Mouse (Mus musculus): ENCODE results near the gene Tmem158.
A peak's percentile ranks its signal among the peaks of the same experiment; 100 is the strongest.

The Tmem158 gene

DNA sequence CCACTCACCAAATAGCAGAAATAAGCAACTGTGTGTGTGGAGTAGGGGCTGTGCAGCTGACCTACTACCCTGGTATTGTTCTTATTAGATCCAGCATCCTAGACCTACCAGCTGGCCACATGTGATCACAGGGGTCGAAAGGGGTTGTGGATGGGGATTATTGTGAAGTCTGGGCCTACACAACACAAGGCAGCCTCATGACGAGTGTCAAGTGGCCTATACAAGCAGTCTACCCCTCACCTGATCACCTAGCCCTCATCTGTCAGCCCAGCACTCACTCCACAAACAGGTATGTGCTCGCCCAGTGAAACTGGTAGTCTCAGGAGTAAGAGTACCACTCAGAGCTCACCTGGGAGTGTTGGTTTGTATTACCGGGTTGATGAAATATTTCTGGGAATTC is 15.4 kb downstream of the Tmem158 start:
- no peak for DNase-seq (ENCODE audit: low spot score)

DNA sequence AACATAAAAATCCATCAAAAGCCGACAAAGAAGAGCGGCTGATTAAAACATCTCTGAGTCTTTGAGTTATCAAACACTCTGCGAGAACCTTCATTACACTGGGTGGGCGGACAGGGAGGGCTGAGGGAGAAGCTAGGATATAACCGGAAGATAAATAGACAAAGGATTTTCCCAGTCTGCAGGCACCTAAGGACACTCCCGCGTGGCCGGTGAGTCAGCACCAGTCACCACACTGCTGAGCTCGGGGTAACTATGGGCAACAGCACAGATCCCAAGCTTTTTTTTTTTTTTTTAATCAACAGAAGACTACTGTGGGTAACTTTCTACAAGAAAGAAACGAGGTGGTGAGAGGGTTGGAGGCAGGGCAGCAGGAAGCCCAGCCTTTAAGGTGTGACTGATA is 16.6 kb downstream of the Tmem158 start:
- DNase-seq (ENCODE audit: low spot score), result no peak

DNA sequence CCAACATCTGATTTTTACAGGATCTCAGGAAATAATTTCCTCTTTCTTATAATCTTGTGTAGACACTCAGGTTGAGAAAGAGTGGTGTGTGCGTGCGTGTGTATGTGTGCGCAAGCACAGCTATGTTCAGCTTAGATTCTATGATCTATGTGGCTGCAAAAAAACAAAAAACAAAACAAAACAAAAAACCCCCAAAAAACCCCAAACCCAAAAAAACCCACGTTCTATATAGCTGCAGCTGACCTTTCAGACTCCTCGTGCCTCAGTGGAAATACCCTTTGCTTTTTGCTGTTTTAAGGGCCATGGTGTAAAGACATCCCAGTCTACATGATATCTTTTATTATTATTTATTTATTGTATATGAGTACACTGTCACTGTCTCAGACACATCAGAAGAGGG is 19.4 kb downstream of the Tmem158 start:
- DNase-seq (ENCODE audit: low spot score), result no peak

DNA sequence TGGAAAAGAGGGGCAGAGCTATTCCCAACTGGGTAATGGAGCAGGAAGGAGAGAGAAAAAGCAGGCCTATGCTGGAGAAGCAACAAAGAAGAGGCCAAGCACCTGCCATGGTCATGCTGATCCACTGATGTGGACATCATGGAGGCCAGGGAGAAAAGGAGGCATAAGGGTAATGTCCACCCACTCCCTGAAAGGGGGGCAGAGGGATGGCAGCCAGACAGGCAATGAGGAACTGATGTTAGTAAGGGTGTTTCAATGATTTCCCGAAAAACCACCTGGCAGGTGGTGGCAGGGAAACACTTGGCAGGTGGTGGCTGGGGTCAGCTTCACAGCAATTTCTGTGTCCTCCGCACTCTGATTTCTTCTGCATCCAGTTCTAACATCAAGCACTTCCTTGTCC is 19.8 kb downstream of the Tmem158 start:
- DNase-seq (ENCODE audit: low spot score), result no peak

DNA sequence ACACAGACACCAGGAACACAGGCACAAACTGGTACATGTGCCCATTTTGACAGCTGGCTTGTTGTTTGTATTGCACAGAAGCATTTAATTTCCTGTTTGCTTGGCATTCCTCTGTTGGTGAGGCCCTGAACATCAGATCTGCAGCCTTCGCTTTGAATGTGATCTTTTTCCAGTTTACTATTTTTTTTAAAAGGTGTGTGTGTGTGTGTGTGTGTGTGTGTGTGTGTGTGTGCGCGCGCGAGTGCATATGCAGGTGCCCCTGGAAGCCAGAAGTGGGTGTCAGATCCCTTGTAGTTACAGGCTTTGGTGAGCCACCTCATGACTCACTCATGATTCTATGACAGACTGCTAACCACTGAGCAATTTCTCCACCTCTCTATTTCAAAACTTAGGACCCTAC is 20.3 kb downstream of the Tmem158 start:
- DNase-seq (ENCODE audit: low spot score), result no peak

DNA sequence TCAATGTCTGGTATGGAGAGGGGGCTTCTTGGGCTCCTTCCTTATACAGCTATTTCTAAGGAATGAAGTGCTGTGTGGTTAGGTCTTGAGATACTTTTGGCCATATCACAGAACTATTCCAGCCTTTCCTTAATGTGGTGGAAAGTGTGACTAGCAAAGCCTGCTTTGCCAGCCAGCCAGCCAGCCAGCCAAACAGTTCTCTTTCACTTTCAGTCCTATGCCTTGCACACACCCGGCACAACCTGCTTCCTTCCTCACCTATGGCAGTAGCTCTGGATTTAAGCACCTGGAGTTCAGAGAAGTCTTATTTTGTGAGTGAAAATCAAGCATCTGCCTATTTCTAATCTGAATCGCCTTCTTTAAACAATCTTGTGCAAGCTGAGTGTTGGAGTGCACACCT is 20.9 kb downstream of the Tmem158 start:
- no peak for DNase-seq (ENCODE audit: low spot score)

DNA sequence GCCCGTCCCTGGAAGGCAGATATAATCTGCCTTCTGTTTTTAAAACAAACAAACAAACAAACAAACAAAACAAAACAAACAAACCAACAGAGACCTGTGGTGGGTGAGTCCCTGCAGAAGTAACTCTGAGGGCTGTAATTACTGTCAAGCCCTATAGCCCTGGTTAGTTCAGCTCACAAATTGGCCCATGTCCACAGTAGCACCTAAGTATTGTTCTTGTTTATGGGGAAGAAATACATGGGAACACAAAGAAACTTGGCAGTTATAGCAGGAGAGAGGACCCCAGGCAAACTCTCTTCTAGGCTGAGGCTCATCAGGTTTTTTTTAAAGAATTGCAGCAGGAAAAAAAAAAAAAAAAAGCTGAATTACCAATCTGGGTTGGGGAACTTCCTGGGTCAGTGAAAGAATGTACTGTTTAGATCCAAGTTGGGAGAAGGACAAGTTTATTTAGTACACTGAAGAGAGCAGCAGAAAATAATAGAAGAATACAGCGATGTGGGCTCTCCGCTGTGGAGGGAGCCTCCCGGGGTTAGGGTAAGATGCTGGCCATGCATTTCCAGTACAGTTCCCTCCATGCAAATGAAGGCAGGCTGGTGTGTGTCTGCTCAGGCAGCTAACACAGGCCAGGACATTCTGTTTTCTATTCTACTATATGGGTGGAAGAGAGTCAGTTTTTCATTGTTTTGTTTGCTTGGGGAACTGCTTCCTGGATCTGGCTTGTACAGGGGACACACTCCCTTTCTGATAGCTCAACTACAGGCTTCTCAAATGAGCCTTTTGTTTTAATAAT is 22.1 kb downstream of the Tmem158 start:
- no peak for DNase-seq (ENCODE audit: low spot score)

DNA sequence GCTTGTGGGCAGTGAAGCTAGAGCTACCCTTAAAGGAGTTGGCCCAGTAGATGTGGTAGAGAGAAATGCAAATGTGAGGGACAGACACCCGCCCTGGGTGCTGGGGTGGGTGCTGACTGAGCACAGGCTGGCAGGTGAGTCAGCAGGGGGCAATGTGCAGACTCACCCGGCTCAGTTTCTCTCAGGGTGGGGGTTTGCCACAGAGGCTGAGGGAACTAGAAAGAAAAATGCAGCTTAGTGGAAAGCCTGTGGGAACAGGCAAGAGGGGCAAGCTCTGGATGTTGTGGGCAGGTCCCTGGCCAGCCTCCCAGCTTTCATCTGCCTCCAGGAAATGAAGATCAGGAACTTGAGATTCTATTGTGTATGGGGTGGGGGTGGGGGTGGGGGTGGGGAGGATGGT is 22.8 kb downstream of the Tmem158 start:
- DNase-seq (ENCODE audit: low spot score), result peak; percentile 17

DNA sequence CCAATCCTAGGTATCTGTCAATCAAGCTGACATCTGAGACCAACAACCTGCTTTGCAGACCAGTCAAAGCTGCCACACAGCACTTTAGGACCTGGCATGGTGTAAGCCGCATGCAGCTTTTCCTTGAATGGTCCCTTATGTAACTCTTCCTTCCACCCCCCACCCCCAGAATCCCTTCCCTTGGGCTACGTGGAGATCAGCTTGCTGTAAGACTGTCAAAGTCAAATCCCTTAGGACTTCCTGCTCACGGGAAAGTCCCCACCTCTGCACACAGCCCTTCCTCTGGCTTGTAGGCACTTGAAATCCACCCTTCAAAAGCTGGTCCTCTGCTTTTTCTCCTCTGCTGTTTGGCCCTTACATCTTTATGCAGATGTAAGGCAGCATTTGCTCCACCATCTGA is 24.9 kb downstream of the Tmem158 start:
- DNase-seq (ENCODE audit: low spot score), result no peak

DNA sequence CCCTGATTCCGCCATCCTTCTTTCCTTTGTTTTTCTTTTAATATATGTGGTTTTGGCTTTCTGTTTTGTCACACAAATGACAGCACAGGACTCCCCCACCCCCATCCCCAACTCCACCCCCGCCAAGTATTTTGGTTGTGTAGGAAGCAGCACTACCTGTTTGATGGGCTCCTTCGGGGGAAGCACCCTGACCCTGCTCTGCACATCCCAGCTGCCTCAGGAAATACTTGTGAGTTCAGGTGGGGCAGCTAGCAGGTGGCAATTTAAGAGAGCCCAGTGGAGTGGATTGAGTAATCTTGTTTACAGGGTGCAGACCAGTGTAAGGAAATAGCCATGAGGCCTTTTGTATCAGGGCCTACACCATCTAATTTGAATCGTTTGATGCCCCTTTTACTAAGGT is 30.7 kb downstream of the Tmem158 start:
- DNase-seq (ENCODE audit: low spot score), result no peak

DNA sequence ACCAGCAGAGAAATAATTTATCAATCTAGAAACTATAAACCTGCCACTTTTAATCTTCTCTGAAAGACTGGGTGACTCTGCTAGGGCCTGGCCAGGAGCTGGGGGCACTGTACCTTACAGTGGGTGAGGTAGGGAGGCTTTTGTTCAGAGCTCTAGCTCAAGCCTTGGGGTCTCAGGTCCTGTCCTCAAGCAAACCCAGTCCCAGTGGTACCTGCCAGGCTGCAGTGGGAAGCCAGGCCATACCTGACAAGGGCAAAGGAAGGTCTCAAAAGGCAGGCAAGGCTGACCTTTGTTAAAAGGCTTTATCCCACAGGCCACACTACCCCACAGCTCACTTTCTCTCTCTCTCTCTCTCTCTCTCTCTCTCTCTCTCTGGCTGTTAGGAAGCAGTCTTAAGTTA is 31.9 kb downstream of the Tmem158 start:
- no peak for DNase-seq (ENCODE audit: low spot score)

DNA sequence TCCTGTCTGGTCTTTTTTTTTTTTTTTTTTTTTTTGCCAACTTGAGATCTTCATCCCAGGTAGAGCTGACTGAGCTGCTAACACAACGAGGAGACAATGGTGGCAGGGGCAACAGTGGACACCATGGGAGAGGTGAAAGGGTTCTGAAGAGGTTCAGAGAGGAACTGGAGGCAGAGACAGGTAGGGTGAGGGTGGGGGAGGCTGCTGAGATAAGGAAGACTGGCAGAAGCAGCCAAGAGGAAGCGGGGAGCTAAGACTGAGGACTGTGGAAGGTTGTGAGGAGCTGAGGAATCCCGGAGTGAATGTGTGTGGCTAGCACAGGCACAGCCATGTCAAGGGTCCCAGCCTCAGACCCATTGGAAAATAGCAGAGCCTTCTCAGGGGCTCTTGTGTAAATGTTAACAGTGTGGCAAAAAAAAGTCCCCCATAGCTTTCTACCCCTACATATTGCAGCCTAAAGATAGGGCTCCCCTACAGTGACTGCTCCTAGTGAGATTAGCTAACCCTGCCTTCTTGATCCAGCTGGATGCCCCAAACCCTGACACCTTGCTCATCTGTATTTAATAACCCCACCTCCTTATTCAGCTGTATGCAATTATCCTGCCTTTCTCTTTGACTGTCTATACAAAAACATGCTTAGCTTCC is 33.3 kb downstream of the Tmem158 start:
- no peak for DNase-seq (ENCODE audit: low spot score)

DNA sequence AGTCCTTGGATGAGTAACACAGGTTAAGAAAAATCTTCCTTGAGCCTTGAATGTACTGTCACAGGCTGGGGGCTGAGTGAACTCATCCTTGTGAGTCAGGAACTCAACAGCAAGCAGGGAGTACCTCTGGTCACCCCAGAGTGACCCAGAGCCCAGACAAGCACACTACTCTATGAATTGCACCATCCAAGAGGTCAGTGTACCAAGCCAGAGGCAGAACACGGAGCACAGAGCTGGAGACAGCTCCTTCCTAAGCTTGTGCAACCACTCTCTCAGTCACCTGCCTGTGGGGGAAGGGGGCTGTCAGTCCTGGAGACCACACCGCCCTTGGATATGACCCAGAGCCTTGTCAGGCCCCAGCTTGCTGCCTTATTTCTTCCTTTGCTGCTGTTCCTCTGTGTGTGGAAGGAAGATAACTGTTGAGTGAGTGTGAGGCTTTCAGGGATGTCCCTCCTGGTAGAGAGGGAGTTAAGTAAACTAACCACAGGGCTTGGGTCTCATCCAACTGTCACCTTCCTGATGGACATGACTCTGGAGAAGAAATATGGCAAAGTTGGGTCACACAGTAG is 35.6 kb downstream of the Tmem158 start:
- no peak for DNase-seq (ENCODE audit: low spot score)

DNA sequence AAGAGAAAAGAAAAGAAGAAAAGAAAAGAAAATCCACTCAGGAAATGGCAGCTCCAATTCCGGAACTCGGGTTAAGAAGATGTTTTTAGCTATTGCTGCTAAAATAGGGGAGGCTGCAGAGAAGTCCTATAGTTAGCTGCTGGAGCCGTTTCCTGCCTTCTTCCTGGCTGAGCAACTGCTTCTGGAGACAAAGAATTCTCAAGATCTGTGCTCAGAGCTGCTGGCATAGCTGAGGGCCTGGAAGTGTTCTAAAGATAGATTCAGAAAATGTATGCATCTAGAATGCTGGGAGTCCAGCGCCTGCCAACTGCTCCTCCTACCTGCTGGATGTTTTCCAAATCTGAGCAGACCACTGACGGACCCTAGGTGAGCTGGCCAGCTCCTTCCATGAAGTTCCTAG is 40.7 kb downstream of the Tmem158 start:
- no peak for DNase-seq (ENCODE audit: low spot score)

DNA sequence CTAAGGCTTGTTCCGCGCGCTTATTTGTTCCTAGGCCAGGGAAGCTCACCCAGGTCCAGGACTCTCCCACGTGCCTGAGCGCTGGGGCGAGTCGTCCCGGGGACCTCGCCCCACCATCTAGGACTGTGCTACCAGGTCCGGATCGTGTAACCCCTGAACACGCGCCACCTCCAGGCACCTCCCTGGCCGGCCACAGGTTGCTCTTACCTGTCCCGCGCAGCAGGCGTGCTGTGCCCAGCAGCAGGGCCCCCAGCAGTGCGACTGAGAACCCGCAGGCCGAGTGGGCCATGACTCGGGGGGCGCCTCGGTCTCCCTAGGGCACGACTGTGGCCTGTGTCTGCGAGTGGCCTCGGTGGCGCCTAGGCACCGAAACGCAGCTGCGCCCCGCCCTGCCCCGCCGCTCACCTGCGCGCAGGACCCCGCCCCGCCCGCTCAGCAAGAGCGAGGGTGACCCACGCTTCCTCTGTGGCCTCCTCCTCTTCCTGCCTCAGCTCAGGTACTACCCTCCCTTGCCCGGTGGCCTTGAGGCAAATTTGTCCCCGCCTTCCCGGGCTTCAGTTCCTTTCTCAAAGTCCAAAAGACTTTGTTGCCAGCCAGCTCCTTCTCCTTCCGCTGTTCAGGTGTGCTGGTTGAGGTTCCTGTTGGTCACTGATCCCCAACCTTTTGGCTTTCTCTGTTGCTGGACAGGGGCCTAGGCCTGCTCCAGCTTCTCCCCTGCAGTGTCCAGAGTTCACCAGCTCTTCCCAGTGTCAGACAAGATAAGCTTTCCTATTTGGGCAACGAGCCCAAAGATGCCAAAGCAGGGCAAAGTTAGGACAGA is 44.7 kb downstream of the Tmem158 start, which contains the start of gene Cdcp1:
Cdcp1 (minus strand) TSS at position 418 of the 820 bp plus-strand sequence.
- DNase-seq (ENCODE audit: low spot score), result peak; percentile 8

DNA sequence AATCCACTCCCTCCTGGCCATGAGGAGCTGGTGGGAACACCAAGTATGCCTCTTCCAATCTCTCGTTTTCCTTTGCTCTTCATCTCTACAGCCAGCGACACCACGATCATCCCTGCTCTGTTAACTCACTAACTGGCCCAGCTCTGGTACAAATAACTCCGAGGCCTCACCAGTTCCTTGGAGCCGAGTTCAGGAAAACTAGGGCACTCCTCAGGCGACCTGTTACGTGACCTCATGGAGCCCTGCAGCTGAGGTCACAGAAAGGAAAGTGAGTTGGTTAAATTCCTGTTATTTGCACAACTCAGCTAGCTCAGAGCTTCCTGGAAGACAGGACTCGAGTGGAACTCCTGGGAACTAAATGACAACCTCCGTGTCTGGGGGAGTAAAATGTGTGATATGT is 47.2 kb downstream of the Tmem158 start:
- DNase-seq (ENCODE audit: low spot score), result no peak

Data from ovary, adult 18-20 months (tissue).